Mouse (Mus musculus) activated CD4-positive, CD25-positive, alpha-beta regulatory T cell, adult 4 months (primary cell): ENCODE measurements around the gene Cuedc1. TPM values are rescaled to one million over a fixed set of nuclear protein-coding genes. Genes with fewer than 3 reads are reported as not detected.
A peak's percentile ranks its signal among the peaks of the same experiment; 100 is the strongest.
"Not testable (repeated sequence)": the region's sequence is repeated elsewhere in the genome, so short reads cannot be mapped to it uniquely, and the experiment has no call there.

Experiments
- ATAC-seq: one replicate; pipeline ENCODE4 v1.8.0; 2017
- polyA plus RNA-seq, 2 experiments: library from polyadenylated mRNA; unstranded; fragments of 100-300 nt; shearing (Covaris generic); gene quantifications; one replicate each; pipeline ENCODE4 v1.2.1; 2017

Cuedc1 gene
- polyA plus RNA-seq, 2 experiments from 2014 or later: 5.4 to 5.8 TPM

DNA sequence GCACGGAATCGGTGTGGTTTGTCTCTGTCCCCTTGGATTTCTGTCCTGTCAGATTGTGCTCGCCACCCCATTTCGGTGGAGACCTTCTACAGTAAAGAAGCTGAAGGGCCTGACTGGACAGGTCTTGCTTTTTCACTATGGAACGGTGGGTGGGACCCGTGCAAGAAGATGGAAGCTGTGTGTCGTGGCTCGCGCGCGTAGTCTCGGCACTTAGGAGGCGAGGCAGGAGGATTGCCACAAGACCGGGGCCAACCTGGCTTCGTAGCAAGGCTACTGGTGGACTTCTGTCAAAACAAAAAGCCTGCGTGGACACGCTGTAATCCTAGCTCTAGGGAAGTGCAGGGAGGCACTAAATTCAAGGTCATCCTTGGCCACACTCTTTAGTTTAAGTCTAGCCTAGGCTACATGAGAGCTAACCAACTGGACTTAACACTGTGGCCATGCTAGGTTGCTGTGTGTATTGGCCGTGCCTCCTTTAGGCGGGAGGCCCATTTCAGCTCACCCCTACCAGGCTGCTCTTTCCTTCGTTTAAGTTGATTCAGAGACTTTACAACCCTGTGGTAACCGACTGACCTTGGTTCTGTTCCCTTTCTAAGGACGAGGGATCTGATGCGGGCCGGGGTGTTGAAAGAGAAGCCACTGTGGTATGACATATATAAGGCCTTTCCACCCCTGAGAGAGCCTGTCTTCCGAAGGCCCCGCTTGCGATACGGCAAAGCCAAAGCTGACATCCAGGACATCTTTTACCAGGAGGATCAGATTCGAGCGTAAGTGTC is 106.9 kb downstream of the Cuedc1 start:
- ATAC-seq: peak; percentile 1

- not testable (repeated sequence) for ATAC-seq
Observed at GRCm38 (mm10) chr11:88206576-88206975, 108.7 kb downstream of the Cuedc1 start.

DNA sequence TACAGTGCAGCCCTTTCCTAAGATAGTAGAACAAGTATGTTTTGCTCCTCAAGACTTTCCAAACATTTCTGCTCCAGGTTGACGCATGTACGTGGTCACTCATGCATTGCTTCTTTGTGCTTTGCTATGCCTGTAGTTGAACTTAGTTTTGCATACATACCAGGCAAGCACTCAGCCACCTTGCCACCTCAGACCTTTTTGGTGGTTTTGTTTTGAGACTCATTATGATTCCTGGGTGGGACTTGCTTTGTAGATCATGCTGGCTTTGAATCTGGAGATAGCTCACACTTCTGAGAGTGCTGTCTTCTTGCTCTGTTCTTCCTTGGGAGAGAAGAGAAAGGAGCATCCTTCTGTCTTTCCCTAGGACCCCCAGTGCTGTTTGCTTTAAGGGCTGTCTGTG is 109.8 kb downstream of the Cuedc1 start:
- ATAC-seq: no peak

- no peak for ATAC-seq
Observed at GRCm38 (mm10) chr11:88211824-88212582, 114.1 kb downstream of the Cuedc1 start.

- no peak for ATAC-seq
Observed at GRCm38 (mm10) chr11:88213757-88214156, 115.9 kb downstream of the Cuedc1 start.

DNA sequence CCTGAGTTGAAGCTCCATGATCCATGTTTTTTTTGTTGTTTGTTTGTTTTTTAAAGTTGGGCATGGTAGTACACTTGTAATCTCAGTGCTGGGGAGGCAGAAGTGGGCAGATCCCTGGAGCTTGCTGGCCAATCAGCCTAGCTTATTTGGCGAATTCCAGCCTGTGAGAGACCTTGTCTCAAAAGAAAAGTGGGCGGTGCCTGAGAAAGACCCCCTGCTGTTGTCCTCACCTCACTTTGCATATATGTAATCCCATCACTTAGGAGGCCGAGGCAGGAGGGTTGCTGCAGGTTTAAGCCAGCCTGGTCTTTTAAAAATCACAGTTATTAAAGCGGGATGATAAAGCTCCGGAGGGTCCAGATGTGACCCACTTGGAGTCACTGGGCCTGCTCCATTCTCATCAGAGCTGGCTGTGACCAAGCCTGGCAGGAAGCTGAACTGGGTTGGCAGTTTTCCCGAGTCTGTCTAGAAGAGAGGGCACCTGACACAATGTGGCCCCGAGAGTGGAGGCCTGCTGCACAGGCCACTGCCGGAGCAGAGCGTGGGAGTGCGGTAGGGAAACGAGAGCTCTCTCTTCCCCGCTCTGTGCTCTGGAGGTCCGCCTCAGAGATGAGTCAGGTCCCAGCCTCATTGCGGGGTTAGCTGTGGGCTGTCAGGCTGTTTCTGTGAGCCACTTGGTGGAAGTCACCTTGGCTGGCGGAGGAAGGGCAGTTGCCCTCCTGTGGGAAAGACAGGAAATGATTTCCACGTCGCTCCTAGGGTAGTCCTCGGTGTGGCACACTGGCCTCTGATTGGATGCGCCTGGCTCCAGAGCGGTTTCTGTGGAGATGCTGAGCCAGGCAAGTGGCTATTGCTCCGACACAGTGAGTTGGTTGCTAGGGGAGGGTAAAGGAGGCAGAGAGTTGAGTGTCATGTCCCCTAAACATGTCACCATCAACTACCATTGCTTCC is 117.3 kb downstream of the Cuedc1 start:
- no peak for ATAC-seq

GRCm38 (mm10) chr11:88216231-88216685 is 118.4 kb downstream of the Cuedc1 start:
- no peak for ATAC-seq

- ATAC-seq: no peak
Observed at GRCm38 (mm10) chr11:88218155-88218554, 120.3 kb downstream of the Cuedc1 start.

- no peak for ATAC-seq
Observed at GRCm38 (mm10) chr11:88218586-88218985, 120.7 kb downstream of the Cuedc1 start.

GRCm38 (mm10) chr11:88221929-88222475 is 124.1 kb downstream of the Cuedc1 start:
- no peak for ATAC-seq

DNA sequence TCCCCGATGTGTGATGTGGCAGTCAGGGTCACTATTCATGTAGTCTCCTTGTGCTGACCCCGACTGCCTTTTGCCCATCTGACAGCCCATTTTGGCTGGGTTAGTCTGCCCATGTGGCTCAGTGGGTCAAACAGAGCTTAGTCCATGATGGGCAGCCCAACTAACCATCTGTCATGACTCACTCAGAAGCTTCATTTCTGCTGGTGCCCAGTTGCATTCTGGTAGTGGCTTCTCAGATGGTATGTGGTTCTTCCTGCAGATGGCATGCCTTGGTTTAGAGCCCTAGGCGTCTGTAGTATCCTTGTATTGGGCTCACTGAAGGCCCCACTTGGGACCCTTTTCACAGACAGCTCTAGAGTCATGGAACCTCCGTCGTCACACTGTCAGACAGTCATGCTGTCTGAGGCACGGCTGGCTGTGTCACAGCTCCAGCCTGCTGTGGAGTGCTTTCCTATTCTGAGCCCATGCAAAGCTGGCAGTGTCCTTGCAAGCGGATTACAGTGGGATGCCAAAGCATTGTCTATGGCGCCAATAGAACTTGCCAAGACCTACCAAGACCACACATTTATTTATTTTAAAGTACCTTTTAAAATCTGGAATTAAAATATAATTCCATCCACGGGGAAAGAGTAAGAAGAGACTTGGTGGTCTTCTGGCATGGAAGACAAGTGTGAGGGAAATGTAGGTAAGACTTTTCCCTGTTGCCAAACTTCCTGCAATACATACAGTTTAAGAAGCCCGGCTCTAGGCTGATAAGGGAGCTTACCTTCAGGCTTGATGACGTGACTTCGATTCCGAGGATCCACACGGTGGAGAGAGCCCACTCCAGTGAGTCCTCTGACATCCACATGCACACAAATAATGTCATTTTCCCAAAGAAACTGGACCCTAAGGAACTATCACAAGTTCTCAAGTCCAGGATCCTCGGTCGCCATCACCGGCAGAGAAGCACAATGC is 129.4 kb downstream of the Cuedc1 start:
- no peak for ATAC-seq

DNA sequence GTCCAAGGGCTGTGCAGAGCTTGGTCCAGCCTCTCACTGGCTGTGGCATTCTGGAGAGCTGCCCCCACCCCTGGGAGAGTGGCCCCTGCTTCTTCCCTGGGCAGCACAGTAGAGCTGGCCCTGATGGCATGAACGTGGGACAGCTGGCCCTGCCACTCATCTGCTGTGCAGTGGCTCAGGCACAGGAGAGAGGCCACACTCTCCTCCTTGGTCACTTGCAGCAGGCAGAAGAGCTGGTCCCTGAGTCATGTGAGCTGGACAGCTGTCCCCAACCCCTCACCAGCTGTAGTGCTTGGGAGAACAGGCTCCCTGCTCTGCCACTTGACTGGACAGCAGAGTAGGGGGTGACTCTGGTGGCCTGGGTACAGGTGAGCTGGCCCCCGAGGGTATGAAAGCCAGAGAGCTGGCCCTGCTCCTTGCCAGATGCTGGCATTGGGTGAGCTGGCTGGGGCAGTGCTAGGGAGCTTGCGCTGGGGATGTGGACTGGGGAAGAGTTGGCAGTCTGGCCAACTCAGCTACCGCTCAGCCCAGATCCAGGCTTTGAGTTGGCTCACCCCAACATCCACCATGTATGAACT is 133.4 kb downstream of the Cuedc1 start:
- ATAC-seq: no peak

- peak; percentile 83 for ATAC-seq
Observed at GRCm38 (mm10) chr11:88233528-88234427, 135.9 kb downstream of the Cuedc1 start.

DNA sequence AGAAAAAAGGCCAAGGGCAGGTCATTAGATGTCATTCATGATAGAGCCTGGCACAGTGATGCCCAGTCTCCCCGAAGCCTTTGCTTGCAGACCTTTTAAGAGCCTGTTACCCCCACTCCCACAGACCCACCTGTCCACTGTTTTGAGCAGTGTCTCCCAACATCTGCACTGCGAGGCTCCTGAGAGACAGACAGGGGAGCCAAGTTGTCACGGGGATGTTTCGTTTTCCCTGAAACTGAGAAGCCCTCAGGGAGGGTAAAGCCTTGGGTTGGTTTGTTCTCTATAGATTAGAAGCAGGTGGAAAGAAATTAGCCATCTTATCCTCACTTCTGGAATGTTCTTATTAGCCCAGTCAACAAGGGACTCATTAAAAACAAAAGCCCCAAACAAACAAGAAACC is 136.9 kb downstream of the Cuedc1 start:
- no peak for ATAC-seq

- no peak for ATAC-seq
Observed at GRCm38 (mm10) chr11:88235221-88236203, 137.7 kb downstream of the Cuedc1 start.

GRCm38 (mm10) chr11:88240275-88240674 is 142.4 kb downstream of the Cuedc1 start:
- no peak for ATAC-seq

- no peak for ATAC-seq
Observed at GRCm38 (mm10) chr11:88240736-88241353, 143.0 kb downstream of the Cuedc1 start.
